Mouse (Mus musculus) CD8-positive naive resting alpha-beta T cell, adult 2 months (primary cell): ENCODE results near the gene Ddx19a.
"Not testable (repeated sequence)": the region's sequence is repeated elsewhere in the genome, so short reads cannot be mapped to it uniquely, and the experiment has no call there.

ENCODE experiments used
- DNase-seq, 2 experiments: peaks; one replicate each; pipeline ENCODE4 v3.0.0; 2022; ENCODE audit warnings: low read depth in 2 of 2, low spot score in 2 of 2

Gene Ddx19a

DNA sequence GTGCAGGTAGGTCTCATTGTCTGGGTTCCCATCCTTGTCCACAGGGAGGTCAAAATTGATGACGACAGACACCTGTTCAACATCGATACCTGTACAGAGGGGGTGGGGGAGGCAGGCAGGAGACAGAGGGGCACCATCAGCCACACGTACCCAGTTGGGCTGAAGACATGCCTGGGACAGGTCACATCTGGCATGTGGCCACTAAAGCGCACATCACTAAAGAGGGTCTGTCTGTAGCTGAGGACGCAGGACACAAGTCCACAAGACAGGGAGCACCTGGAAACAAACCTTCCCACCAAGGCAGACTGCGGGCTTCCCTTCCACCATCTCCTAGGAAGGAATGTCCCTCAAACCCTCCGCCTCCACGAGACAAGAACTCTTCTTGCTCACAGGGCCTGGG lies 21.1 kb downstream of the Ddx19a start:
- not testable (repeated sequence) for DNase-seq

GRCm38 (mm10) chr8:110969910-110970770 lies 27.5 kb downstream of the Ddx19a start:
- DNase-seq: peak; percentile 73 to 76

GRCm38 (mm10) chr8:110967326-110967725 lies 30.3 kb downstream of the Ddx19a start:
- DNase-seq: no peak

GRCm38 (mm10) chr8:110966586-110966985 lies 31.0 kb downstream of the Ddx19a start:
- no peak for DNase-seq

- no peak for DNase-seq
Measured at GRCm38 (mm10) chr8:110965594-110965993, 32.0 kb downstream of the Ddx19a start.

DNA sequence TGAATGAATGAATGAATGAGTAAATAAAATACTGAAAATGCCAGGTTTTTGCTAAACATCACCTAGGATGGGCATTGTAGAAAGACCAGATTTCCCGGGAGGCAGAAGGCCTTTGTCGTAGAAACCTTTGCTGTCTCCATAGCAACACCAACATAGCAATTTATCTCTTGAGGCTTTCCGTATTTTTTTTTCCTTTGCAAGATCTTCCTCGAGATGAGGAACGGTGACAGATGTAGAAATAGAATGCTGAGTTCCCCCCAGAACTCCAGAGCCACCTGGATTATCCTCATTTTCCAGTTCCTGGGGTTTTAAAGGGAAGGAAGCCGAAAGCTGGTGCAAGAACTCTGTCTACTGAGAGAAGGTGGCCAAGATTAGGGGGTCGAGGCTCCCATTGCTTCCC lies 32.9 kb downstream of the Ddx19a start:
- no peak for DNase-seq

GRCm38 (mm10) chr8:110963051-110963450 lies 34.5 kb downstream of the Ddx19a start:
- DNase-seq: no peak

DNA sequence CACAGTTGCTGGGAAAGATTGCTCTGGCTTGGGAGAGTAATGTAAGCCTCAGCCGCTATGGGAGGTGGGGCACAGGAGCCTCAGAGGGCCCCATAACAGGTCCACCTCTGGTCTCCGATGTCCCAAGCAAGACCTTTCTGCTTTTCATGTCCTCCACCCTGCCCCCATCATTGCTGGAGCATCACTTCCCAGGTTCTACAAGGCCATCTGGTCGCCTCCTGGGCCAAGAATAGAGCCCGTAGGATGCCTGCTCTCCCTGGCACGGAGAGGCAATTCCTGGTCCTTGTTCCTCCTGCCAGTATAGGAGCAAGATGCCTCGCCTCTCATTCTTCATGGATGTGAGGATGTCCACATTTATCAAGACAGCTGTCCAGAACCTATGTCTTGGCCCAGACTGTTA lies 37.7 kb downstream of the Ddx19a start:
- no peak for DNase-seq

DNA sequence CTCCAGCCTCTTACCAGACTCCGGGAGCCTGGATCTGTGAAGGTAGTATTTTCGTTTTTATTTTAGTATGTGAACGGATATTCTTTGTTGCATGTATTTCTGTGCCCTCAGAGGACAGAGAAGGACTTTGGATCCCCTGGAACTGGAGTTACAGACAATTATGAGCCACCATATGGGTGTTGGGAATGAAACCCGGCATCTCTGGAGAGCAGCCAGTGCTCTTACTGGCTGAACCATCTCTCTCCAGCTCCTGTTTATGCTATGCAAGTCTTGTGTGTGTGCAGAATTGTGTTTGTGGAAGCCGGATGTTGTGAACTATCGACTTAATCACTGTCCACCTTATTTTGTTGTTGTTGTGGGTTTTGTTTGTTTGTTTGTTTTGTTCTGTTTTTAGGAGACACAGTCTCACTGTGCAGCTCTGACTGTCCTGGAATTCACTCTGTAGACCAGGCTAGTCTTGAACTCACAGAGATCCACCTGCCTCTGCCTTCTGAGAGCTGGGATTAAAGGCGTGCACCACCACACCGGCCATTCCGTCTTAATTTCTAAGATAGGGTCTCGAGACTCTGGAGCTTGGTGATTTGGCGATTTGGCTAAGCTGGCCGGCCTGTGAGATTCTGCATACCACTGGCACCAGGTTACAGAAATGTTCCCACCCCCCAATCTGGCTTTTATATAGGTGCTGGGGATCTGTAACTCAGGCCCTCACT lies 38.4 kb downstream of the Ddx19a start:
- DNase-seq: no peak

DNA sequence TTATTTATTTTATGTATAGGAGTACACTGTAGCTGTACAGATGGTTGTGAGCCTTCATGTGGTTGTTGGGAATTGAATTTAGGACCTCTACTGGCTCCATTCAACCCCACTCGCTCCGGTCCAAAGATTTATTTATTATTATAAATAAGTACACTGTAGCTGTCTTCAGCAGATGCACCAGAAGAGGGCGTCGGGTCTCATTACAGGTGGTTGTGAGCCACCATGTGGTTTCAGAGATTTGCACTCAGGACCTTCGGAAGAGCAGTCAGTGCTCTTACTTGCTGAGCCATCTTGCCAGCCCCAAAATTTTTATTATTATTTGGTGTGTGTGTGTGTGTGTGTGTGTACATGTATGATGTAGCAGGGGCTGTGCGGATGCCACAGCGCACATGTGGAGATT lies 39.0 kb downstream of the Ddx19a start:
- not testable (repeated sequence) for DNase-seq

- DNase-seq: no peak
Measured at GRCm38 (mm10) chr8:110958135-110958534, 39.5 kb downstream of the Ddx19a start.

DNA sequence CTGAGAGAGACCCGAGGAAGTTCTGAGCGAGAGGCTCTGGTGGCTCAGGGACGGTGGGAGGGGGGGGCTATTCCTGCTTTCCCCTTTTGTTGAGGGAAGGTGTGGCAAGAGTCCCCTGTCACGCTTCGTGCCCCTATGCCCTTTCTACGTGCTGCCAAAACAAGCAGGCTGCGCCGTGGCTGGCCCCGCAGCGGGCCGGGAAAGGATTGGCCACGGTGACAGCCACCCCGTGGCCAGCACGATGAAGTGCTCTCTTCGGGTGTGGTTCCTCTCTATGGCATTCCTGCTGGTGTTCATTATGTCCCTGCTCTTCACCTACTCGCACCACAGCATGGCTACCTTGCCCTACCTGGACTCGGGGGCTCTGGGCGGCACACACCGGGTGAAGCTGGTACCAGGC lies 40.1 kb downstream of the Ddx19a start:
- no peak for DNase-seq

DNA sequence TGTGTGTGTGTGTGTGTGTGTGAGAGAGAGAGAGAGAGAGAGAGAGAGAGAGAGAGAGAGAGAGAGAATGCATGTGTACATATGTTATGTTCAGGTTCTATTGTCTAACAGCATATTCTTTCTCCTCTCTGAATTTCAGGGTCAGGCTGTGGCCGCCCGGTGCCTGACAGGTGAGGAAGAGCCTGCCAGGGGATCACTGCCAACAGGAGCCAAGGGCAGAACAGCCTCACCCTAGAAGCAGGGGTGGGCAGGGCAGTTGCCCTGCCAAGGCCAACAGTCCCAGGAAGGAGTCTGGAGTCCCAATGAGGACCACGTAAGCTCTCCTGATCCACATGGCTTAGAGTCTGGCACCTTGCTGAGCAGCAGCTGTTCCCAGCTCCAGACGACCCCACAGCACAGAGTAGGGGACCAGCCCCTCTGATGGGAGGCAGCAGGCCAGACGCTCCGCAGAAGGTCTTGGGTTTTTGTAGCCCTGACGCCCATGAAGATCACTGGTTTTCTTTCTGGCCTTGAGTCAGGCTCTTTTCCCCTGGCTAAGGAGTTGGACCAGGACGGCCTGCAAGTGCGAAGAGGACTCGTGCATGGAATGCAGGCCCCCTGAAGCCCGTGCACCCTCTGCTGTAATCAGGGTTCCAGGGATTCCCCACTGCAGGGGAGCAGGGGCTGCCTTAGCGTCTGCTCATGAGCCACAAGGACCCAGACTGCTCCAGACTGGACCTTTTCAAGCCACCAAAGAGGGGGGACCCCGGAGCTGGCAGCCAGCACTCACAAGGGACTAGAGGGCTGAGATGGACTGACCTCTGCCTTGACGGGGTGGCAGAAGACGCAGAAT lies 40.8 kb downstream of the Ddx19a start:
- DNase-seq: no peak

DNA sequence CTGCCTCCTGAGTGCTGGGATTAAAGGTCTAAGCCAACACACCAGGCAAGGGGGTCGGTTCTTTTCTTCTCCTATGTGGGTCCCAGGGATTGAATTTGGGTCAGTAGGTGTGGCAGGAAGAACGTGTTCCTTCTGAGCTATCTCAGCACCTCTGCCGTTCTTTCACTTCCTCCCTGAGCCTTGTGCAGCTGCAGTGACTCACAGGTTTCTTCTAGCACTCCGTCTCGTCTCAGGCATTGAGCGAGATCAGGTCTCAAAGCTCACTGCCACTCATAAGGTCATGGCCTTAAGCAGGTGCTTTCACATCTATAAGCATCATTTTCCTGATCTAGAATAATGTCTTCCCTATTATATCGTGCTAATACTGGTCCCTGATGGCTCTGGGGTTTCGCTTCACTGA lies 42.8 kb downstream of the Ddx19a start:
- DNase-seq: no peak

DNA sequence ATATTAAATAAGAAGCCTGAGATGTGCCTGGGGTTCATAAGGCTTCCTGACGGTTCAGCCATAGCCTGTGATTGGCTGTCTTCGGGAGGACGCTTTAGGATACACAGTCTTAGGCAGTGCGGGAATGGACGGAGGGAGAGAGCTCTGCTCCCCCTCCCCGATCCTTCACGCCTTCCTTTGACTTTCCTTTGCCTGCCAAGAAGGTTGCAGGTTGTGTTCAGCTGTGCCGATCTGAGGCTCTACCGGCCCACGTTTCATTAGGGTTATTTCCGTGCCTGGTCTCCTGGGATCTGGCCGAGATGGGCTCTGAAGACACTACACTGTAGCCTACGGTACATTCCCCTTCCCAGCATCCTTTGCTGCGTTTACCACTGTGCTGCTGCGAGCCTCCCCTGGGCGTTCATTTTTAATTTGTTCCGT lies 47.5 kb downstream of the Ddx19a start:
- no peak for DNase-seq

DNA sequence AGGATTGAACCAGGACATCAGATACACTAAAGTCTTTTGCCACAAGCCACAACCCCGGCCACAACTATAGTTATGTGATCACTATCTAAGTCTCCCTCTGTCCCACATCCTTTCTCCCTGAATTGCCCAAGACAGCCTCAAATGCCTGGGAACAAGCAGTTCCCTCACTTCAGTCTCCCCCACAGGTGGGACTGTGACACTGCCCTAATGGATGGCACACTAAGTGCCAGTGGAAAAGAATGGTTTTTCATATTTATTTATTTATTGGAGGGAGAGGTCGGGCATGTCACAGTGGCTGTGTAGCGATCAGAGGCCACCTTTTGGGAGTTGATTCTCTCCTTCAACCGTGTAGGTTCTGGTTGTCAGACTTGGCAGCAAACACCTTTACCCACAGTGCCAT lies 51.9 kb downstream of the Ddx19a start:
- DNase-seq: no peak

DNA sequence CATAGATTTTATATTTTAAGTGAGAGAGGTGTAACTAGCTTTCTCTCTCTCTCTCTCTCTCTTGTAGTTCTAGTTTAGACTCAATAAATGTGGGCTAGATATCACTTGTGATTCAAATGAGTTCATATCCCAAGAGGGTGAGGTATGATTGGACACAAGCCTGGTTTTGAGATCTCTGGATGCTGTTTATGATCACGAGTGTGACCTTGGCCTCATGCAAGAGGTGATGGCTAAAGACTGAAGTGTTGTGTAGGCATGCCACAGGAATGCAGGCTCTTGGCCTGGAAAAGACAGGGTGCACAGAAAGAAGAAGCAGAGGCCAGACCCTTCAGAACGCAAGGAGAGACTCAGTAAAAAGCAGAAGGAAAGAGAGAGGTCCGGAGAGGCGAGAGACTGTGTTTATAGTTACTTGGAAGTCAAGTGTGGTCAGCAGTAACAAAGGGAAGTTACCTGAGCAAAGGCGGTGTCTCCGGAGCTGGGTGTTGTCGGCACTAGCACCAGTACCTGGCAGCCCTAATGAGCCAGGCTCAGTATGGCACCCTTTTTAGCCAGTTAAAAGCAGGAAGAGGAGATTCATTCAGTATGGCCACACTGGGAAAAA lies 53.2 kb downstream of the Ddx19a start:
- DNase-seq: no peak

GRCm38 (mm10) chr8:110941453-110941948 lies 56.1 kb downstream of the Ddx19a start:
- DNase-seq: no peak

DNA sequence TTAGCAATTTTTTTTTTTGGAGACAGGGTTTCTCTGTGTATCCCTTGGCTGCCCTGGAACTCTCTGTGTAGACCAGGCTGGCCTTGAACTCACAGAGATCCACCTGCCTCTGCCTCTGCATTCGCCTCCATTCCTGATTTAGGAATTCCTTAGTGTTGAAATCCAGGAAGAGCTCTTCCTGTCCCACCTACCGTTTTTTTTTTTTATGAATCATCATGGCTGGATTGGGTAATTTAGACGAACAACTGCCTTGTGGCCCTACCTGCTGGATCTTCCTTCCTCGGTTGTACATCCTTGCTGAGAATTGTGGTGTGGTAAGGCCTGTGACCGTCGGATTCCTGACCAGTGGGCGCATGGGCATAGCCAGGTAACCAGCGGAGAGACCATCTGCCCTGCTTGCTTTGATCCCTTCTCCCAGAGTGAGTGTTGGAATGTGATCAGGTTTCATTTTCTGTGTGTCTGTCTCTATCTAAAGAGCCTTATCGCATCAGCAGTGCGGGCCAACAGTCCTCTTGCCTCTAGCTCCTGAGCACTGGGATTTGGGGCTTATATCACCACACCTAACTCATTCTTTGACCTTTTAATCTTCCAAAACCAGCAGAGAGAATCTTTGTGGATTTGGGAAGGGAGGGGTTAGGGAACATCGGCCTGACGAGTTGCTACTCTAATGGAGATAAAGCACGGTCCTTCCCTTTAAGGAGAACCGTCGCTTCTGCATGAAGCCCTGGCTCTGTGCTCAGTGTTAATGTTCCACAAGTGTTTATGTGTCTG lies 56.7 kb downstream of the Ddx19a start:
- no peak for DNase-seq

DNA sequence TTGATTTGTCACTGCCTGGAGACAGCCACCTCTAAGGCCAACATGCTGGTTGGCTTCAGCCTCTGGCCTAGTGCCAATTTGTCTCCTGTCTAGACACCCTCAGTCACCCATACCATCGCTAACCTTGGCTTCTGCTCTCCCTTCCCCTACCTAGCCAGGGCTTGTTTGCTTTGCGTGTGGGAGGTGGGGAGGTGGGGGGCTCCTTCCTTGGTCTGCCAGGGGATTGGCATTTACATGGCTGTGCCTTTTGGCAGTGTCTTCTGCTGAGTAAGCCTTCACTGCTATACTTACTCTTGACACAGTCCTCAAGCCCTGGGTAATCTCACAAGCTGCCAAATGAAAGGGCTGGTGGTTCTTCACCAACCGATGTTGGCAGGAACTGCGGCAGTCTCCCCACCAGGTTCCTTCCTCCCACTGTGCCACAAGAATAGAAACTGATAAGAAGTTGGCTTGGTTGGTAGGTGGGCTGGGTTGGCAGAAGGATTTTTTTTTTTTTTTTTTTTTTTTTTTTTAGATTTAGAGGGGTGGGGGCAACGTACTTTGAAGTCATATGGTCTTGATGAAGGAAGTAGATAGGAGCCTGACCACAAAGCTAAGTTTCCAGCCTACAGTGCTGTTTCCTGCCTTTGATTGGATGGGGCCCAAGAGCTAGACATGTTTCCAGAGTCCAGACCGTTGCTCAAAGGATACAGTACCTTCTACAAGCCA lies 58.6 kb downstream of the Ddx19a start:
- DNase-seq: peak; percentile 10 to 38
